Mouse (Mus musculus): ENCODE results near the gene Gm13762. TPM values are rescaled to one million over a fixed set of nuclear protein-coding genes. Genes with fewer than 3 reads are reported as not detected.

The Gm13762 gene
- polyA plus RNA-seq (2012; rRNA removed), result not detected in 2 replicates

DNA sequence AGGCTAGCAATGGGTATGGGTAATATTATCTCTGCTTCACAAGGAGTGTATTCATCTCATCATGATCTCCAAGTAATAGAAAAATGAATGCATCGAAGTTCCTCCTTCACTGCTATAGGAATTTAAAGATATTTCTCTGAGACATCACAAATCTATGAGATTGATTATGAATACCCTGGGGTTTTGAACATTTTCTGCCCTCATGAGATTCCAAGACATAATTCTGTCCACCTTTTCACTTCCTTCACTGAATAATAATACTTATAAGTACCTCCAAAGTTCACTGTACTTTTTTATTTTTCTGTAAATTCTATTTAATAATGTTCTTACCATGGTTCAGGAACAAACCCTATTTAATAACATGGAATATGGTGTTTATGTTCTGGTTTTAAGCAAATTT is at the start of gene Gm13762:
TSS of gene Gm13762 (minus strand) at position 101 of the 400 bp plus-strand sequence.

DNA sequence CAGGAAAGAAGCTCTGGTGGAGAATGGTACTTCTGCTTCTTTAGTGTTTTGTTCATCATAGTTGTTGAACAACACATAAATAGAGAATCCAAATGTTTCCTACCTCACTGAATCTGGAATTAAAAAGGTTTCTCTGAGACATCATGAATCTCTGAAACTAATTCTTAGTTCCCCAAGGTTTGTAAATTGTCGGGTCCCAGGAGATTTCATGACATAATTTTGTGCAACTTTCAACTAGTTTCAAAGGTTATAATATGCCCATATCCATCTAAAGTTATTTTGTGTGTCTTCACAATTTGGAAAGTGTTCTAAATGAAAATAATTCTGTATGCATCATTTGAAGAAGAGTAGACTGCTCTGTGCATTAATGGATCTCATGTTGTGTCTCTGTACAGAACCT is 38.2 kb upstream of the Gm13762 start, which contains the start of gene Olfr1216:
TSS of gene Olfr1216 (minus strand) at position 101 of the 400 bp plus-strand sequence.

DNA sequence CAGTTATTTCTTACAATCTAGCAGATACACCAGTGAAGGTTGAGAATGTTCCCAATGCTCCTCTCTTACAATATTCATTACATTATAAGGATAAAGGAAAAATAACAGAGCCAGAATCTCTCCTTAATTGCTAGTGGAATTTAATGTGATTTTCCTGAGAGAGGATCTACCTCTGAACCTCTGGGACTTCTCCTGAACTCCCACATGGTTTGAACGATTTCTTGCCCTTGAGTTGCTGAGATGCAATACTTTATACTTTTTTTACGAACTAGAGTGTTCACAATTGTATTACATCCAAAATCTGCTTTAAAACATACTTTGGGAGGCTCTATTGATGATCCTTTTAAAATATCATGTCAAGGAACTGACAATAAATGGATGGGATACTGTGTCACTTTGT is 26.8 kb upstream of the Gm13762 start, which contains the start of gene Olfr1215:
TSS of gene Olfr1215 (minus strand) at position 101 of the 400 bp plus-strand sequence.

DNA sequence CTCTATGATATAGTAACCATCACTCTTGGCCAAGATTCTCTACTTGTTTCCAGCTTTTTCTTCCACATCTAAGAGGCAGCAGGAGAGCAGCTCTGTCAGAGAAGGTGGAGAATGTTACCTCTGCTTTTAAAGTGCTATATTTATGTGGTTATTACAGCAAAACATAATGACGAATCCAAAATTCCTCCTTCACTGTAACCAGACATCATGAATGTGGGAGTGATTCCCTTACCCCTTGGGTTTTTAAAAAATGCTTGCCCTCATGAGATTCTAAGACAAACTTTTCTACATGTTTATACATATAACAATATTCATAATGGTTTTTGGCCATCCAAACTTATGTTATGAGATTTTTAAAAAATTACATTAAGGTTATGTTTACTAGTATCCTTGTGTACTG is 12.5 kb upstream of the Gm13762 start, which contains the start of gene Olfr1214:
TSS of gene Olfr1214 (minus strand) at position 101 of the 400 bp plus-strand sequence.

DNA sequence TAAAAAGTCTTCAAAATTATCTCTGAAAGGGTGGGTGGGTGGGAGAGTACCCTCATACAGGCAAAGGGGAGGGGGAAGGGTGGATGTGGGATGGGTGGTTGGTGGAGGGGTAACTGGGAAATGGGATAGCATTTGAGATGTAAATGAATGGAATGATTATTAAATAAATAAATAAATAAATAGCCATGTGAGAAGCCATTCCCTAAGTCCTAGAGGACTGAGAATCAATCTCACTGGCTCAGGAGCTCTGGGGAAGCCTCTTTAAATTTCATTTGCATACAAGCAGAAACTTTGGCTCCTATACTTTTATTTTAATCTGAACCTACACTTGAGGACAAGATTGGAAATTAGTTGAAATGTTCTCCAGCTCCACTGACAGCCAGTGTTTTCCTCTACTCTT is 26.4 kb downstream of the Gm13762 start, which contains the start of gene Olfr1212:
TSS of gene Olfr1212 (plus strand) at position 301 of the 400 bp plus-strand sequence.

DNA sequence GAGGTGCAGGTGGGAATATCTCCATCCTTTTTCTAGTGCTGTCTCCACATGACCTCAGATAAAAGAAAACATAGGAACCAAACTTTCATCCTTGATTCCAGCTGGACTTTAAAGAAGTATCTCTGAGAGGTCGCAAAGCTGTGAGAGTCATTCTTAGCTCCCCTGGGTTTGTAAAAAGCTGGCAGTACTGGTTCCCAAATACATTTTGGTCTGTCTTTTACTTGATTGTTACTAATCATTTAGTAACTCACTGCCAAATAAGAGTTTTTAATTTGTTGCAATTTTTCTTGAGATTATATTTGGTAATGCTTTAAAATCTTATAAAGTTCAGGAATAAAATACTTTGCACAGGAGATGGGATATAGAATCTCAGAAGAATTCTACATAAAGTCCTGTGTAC is 42.1 kb downstream of the Gm13762 start, which contains the start of gene Olfr1211:
TSS of gene Olfr1211 (minus strand) at position 101 of the 400 bp plus-strand sequence.

Other genes with a start within 250 kb of the Gm13762 start
- gene Olfr1197, start 247.9 kb downstream of the Gm13762 start, polyA plus RNA-seq (2012; rRNA removed), result not detected in 2 replicates
- gene Olfr1198, start 228.9 kb downstream of the Gm13762 start, polyA plus RNA-seq (2012; rRNA removed), result not detected in 2 replicates
- not detected in 2 replicates for gene Olfr1199, start 219.8 kb downstream of the Gm13762 start, polyA plus RNA-seq (2012; rRNA removed)
- not detected in 2 replicates for gene Olfr1200, start 209.8 kb downstream of the Gm13762 start, polyA plus RNA-seq (2012; rRNA removed)
- not detected in 2 replicates for gene Olfr1201, start 187.2 kb downstream of the Gm13762 start, polyA plus RNA-seq (2012; rRNA removed)
- not detected in 2 replicates for gene Olfr1202, start 165.8 kb downstream of the Gm13762 start, polyA plus RNA-seq (2012; rRNA removed)
- gene Olfr1205, start 150.5 kb downstream of the Gm13762 start, polyA plus RNA-seq (2012; rRNA removed), result not detected in 2 replicates
- not detected in 2 replicates for gene Olfr1204, start 131.0 kb downstream of the Gm13762 start, polyA plus RNA-seq (2012; rRNA removed)
- gene Olfr1206, start 117.0 kb downstream of the Gm13762 start, polyA plus RNA-seq (2012; rRNA removed), result not detected in 2 replicates
- not detected in 2 replicates for gene Olfr1208, start 78.0 kb downstream of the Gm13762 start, polyA plus RNA-seq (2012; rRNA removed)
- gene Olfr1209, start 65.1 kb downstream of the Gm13762 start, polyA plus RNA-seq (2012; rRNA removed), result not detected in 2 replicates
- not detected in 2 replicates for gene Olfr1211, start 42.2 kb downstream of the Gm13762 start, polyA plus RNA-seq (2012; rRNA removed)
- not detected in 2 replicates for gene Olfr1212, start 26.3 kb downstream of the Gm13762 start, polyA plus RNA-seq (2012; rRNA removed)
- gene Olfr1214, start 12.4 kb upstream of the Gm13762 start, polyA plus RNA-seq (2012; rRNA removed), result not detected in 2 replicates
- gene Olfr1215, start 26.7 kb upstream of the Gm13762 start, polyA plus RNA-seq (2012; rRNA removed), result not detected in 2 replicates
- gene Olfr1216, start 38.1 kb upstream of the Gm13762 start, polyA plus RNA-seq (2012; rRNA removed), result not detected in 2 replicates
- gene Olfr1217, start 51.8 kb upstream of the Gm13762 start, polyA plus RNA-seq (2012; rRNA removed), result not detected in 2 replicates
- not detected in 2 replicates for gene Olfr1218, start 80.9 kb upstream of the Gm13762 start, polyA plus RNA-seq (2012; rRNA removed)
- not detected in 2 replicates for gene Olfr1219, start 103.2 kb upstream of the Gm13762 start, polyA plus RNA-seq (2012; rRNA removed)
- gene Olfr1220, start 126.6 kb upstream of the Gm13762 start, polyA plus RNA-seq (2012; rRNA removed), result not detected in 2 replicates
- gene Olfr1221, start 137.0 kb upstream of the Gm13762 start, polyA plus RNA-seq (2012; rRNA removed), result not detected in 2 replicates
- not detected in 2 replicates for gene Olfr1222, start 152.8 kb upstream of the Gm13762 start, polyA plus RNA-seq (2012; rRNA removed)
- gene Olfr1223, start 171.3 kb upstream of the Gm13762 start, polyA plus RNA-seq (2012; rRNA removed), result not detected in 2 replicates
- not detected in 2 replicates for gene Olfr1224-ps1, start 183.8 kb upstream of the Gm13762 start, polyA plus RNA-seq (2012; rRNA removed)
- gene Olfr1225, start 194.4 kb upstream of the Gm13762 start, polyA plus RNA-seq (2012; rRNA removed), result not detected in 2 replicates
- not detected in 2 replicates for gene Olfr1226, start 219.8 kb upstream of the Gm13762 start, polyA plus RNA-seq (2012; rRNA removed)